Mouse (Mus musculus): ENCODE measurements at regions not wholly inside any gene's neighbourhood (a gene's known extent, or its start where the extent isn't known, plus 50 kb on each side); places are given as distances from the start of the nearest gene placed in this dataset.
"Not testable (repeated sequence)": the region's sequence is repeated elsewhere in the genome, so short reads cannot be mapped to it uniquely, and the experiment has no call there.

DNA sequence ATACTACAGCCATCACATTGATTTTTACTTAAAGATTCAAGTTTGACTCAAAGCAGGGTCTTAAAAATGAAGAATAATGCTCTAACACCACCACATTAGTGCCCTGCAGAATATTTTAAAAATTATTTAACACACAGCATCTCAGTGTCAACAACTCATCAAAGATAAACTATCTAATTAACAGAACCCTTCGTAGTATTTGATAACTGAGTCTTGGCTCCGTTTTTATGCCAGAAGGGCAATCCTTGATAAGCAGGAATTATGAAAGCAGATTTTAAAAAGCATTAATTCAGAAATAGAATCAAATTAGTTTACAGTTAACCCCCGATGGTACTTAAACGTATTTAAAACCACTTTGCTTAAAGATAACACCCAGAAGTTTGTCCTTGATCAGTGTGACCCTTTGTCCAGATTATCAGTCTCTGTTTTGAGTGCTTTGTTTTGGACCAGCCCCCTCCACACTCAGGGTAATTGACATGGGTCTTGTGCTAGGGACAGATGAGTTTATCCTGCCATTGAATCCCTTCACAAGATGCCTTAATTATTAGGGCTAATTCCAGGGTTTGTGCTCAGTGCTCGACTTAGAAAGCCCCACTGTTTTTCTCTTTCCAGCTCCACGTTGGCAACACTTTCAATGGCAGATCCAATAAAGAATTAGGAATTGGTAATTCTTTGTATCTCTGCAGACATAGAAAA lies 69.4 kb upstream of the Dph6 start:
- DNase-seq (ENCODE audit: low read depth, low spot score) = no peak

DNA sequence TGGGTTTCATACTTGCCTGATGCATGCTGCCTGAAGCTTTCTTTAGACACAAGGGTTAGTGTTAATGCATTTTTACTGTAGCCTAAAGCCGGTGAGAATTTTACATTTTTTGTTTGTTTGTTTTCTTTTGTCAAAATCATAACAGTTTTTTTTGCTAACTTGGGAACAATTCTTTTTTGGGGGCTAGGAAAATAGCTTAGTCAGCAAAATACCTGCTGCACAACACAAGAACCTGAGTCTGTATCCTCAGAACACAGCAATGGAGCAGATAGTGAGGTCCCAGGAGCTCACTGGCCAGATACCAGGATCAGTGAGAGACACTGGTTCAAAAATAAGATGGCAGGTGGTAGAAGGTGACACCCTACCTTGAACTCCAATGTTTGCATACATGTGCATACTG lies 72.4 kb upstream of the Dph6 start:
- DNase-seq (ENCODE audit: low read depth, low spot score) = no peak

DNA sequence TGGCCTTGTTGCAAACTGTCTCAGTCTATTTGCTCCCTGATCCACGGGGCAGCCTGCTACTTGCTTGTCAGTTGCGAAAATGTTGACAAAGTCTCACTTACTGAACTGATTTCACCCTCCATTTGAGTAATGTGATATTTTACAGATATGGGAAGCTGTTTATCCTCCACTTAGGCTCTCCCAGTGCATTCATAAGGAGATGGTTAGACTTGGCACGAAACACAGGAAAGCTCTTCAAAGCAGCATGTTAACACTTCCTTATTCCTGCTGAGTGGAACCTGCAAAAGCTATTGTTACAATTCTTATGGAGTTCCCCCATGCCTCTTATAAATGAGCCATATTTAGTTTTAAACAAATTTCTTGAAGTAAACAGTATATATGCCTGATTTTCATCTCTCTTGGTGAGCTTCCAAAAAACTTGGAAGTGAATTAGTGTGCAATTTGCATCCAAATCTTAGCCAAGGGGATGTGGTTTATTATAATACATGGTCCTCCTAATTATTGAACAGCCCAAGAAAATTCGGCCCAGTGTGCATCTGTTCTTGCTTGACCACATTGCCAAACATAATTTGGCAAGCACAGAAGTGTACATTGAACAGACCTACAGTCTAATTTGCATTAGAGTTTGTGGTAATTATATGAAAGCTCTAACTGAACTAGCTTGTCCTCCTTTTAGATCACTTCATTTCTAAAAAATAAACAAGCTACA lies 80.3 kb upstream of the Dph6 start:
- no peak for DNase-seq (ENCODE audit: low read depth, low spot score)

DNA sequence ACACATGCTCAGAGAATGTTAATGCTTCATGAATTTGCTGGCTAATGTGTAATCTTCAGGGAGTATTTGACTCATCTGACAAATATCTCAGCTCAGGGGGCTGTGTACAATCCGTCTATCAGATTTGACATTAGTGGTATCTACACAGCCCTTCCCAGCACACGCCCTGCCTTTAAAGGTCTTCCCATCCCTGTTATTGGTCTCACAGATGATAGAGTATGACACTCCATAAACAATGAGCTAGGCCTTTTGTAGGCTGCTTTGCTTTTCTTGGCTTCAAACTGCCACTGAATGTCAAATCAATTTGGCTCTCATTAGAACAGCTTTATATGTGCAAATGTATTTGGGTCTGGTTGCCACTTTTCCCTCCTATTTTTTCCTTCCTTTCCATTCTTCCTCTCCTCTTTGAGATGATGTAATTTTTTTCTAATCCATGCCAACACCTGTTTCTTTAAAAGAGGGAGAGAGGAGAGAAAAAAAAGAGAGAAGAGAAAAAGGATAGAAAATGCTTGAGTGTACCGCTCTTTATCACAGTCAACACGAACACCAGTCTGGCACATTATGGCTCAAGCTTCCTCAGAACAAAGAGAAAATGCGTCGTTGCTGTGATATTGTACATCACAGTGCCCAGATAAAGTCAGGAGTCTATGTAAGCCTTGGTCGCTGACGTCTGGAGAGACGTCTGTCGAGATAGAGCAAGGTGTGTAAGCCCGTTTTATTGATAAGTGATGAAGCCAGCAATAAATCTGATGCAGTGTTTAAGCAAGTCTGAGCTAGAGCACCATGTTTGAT lies 84.9 kb upstream of the Dph6 start:
- DNase-seq (ENCODE audit: low read depth, low spot score) = no peak

DNA sequence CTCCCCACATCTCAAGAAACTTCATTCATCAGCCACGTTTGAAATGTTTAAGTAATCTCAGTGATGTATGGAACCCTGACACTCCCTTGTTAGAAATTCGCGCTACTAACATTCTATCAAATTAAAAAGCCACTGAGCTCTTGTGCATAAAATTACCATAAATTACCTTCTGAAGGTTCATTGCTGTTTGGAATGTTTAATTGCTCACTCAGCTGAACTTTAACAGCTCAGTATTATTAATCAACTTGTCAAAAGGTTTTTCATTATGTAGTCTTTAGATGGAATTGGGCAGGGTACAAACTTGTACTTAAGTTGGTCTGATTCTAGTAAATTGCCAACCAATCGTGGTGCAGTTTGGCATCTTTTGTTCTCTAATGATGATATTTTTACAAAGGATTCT lies 108.5 kb upstream of the Dph6 start:
- no peak for DNase-seq (ENCODE audit: low read depth, low spot score)

- DNase-seq (ENCODE audit: low read depth, low spot score) = not testable (repeated sequence)
Observed at GRCm38 (mm10) chr2:114773723-114774122, 119.0 kb upstream of the Dph6 start.

DNA sequence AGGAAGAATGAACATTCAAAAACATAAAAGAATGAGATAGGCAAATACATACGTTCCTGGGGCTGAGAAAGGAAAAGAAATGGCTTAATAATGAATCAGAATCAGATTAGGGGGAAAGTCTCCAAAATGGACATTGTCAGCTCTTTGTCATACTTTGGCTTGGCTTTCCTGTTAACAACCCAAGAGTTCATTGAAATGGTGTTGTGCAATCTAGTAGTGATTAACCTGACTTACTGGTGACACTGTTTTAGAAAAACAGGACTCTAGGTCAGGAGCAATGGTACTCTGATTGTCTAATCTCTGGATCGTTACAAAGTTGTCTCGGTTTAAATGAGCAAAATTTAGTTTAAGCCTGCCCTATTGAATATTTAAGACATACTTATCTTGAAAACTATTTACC lies 119.5 kb upstream of the Dph6 start:
- DNase-seq (ENCODE audit: low read depth, low spot score) = no peak

DNA sequence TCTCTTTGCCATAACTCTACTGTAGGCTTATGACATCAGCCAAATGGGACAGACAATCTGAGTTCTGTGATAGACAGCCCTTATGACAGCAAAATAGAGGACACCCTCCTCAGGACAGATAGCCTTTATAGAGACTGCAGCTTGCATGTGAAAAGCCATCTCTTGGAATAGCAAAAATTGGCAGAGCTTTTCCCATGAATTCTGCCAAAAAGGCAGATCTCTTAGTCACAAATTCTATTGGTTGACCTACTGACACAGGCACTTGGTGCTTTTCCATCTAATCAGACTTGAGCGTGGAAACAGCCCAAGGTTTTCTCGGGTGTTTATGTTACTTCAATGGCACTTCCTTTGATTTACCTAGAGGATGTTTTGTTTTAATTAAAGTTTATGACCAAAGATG lies 120.8 kb upstream of the Dph6 start:
- DNase-seq (ENCODE audit: low read depth, low spot score) = no peak

DNA sequence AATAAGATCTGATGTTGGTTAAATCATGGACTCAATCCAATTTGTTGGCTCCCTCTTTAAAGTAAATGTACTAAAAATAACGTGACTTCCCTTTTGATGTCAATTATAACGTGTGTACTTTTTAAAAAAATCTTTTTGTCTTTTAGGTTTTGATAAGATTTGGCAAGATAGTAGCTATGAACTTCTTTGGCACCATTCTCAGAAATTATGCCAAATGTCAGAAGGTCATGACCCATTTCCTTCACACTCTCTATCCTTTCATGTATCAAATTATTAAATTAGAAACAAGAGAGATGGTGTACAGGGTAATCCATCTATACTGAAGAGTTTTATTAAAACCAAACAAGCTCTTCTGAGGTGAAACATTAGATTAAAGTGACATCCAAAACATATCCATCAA lies 121.4 kb upstream of the Dph6 start:
- no peak for DNase-seq (ENCODE audit: low read depth, low spot score)

DNA sequence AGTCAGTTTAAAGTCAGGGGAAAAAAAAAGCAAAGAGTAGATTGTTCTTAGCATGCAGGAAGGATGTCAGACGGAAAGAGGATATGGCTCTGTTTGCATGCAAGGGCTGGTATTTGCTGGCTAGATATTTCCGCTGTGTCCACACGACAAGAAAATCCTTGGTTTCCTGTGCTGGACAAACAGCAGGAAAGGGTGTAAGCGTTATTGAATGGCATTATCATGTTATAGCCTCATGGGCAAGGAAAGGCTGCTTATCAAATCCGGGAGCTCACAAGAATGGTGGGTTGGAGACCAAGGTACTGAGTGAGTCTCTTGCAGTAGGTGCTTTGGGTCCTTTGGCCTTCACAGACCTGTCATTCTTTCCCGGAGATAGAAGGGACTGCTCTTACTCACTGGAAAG lies 127.7 kb upstream of the Dph6 start:
- DNase-seq (ENCODE audit: low read depth, low spot score) = no peak

GRCm38 (mm10) chr2:114784191-114784590 lies 129.4 kb upstream of the Dph6 start:
- no peak for DNase-seq (ENCODE audit: low read depth, low spot score)

- DNase-seq (ENCODE audit: low read depth, low spot score) = no peak
Observed at GRCm38 (mm10) chr2:114788251-114788650, 133.5 kb upstream of the Dph6 start.

DNA sequence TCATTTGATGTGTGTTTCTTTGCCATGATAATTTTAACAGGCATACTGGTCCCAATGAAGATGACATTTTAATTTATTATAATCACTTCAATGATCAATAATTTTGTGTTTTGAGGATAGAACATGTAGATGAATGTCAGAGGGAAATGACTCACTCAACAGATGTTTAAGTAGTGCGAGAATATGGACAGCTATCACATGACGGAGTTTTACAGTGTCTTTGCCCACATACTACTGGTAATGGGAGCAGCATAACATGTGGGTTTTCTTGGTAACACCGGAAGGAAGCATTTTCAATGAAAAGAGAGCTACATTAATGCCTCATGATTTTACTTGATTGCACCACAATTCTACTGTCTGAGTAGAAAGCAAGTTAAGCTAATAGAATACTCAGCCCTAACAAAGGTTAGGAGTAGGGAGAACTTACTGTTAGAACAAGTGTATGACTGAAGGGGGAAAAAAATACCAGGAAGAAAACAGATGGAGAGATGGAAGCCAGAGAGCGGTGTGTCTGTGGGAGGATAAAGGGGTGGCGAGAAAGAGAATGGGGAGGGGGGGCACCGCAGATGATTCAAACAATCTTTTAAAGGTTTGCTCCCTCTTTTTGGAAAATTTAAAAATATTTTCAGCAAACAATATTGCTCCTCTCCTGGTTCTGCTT lies 142.0 kb upstream of the Dph6 start:
- no peak for DNase-seq (ENCODE audit: low read depth, low spot score)

GRCm38 (mm10) chr2:114797291-114797650 lies 142.5 kb upstream of the Dph6 start:
- DNase-seq (ENCODE audit: low read depth, low spot score) = no peak

GRCm38 (mm10) chr2:114803241-114803640 lies 148.5 kb upstream of the Dph6 start:
- no peak for DNase-seq (ENCODE audit: low read depth, low spot score)

DNA sequence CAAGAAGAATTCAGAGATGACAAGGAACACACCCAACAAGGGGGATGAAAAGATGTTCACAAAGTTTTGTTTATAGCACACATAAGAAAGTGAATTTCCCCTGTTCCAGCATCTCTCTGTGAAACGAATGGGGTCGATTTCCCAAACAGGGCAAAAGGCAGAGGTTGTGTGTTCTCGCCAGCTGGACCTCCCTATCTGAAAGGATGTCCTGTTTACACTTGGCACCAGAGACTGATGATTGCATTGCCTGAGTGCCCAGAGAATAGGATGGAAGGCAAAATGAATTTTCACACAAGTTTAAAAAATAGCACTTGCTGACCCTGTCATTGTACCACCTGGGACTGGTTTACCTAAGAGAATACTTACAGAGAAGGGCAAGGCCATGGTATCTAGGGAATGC lies 149.2 kb upstream of the Dph6 start:
- no peak for DNase-seq (ENCODE audit: low read depth, low spot score)

DNA sequence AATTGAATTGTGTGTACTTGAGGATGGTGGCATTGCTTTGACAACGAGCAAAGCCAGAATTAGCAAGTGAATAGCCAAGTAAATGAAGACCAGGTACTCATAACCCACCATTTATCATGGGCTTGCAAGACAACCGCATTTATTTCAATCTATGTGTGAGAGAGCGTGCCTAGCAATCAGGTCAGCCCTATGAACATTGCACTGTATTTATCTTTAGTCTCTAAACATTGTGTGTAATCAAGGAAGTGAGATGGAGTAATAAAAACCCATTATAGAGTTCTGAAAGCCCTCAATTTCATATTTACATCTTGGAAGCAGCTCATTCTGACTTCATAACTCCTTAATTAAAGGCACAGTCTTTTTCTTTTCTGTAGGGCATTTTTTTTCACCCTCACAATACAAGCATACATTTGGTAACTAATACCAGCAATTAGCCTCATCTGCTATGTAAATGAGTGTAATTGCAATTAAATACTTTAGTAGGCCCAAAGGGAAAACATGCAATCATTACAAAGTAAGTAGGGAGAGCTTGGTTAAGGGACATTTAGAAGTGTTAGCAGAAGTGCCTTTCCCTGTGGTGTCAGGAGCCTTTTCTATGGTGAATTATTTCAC lies 150.8 kb upstream of the Dph6 start:
- DNase-seq (ENCODE audit: low read depth, low spot score) = no peak

- no peak for DNase-seq (ENCODE audit: low read depth, low spot score)
Observed at GRCm38 (mm10) chr2:114808046-114808445, 153.3 kb upstream of the Dph6 start.

DNA sequence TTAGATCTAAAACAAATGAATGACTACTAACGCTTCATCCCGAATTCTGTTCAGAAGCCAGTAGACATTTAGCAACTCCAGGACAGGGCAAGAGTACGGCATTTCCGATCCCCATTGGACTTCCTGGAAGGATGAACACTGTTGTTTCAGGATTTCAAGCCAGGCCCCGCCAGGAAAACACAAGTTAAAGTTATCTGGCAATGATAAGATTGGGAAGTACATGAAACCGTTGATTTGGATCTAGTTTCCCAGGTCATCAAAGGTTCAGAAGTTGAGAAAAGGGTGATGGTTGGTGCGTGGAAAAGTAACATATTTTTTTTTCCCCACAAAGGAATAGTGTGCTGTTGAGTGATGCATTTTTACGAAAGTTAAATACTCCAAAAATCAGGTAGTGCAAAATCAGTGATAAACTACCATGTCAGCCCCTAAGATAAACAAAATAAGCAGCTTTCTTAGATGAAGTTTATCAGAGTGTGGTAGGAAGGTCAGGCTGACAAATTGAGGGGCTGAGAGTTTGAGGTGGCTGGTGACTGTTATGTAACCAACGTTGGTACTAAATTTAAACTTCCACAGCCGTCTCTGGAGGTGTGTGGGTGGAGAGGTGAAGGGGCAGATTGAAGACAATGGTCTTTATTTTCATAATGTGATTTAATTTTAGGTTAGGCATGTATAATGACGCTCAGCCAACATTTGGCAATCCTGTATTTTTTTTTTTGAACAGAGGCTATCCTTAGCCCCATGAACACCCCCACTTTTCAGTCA lies 157.6 kb upstream of the Dph6 start:
- DNase-seq (ENCODE audit: low read depth, low spot score) = no peak

GRCm38 (mm10) chr2:114812903-114813290 lies 158.1 kb upstream of the Dph6 start:
- peak; percentile 54 for DNase-seq (ENCODE audit: low read depth, low spot score)

DNA sequence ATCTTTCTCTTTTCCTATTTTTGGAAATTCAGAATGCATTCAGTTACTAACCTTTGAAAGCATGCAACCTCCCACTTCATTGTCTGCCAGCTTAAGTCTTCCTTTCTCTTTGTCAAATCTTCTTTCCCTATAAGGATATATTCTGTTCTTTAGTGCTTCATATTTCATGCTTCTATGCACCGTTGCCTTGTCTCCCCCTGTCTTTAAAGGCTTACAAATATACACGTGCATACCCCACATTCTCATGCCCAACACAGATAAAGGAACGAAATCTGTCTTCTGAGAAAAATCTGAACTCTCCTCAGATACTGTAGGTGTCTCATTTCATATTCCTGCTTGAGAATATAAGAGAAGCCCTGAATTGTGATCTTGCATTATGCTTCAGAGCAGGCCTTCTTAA lies 167.9 kb upstream of the Dph6 start:
- no peak for DNase-seq (ENCODE audit: low read depth, low spot score)

Measured in forelimb bud, embryonic 11.5 days (tissue).